Mouse (Mus musculus): ENCODE data around the gene Gna14. TPM values are rescaled to one million over a fixed set of nuclear protein-coding genes. Genes with fewer than 3 reads are reported as not detected.
A peak's percentile ranks its signal among the peaks of the same experiment; 100 is the strongest.

The Gna14 gene
- 0.45 and 0.73 TPM in 2 replicates for polyA plus RNA-seq (2015; fragmentation: Nextera tagmentation; extraction: Ambion mirVana)

- Histone ChIP-seq H3K4me3 (ENCODE audit: low read depth, low read length) (peak within 1 kb of the TSS; percentile 41), H3K27ac (ENCODE audit: low read length) (no peak within 1 kb of the TSS), H3K4me2 (ENCODE audit: low read length) (peak within 1 kb of the TSS; percentile 58), H3K9ac (ENCODE audit: low read depth, low read length) (peak within 1 kb of the TSS; percentile 32), H3K27me3 (ENCODE audit: control insufficient read depth, insufficient read depth, low read depth, low read length) (peaks cover 28% of the 10 kb centered on the region), H3K4me1 (ENCODE audit: control insufficient read depth, insufficient read depth, low read length) (peaks cover 19% of the 10 kb centered on the region), H3K36me3 (ENCODE audit: control insufficient read depth, insufficient read depth, low read length) (no peaks in the 10 kb centered on the region), H3K9me3 (replicated peaks; ENCODE audit: control insufficient read depth, low read length, poor library complexity, severe bottlenecking) (no peaks in the 10 kb centered on the region)
- peak; percentile 61 for ATAC-seq
- WGBS = 2% methylated on average over 27 of the region's 27 CpGs
Observed at GRCm38 (mm10) chr19:16435531-16436231, at the start of gene Gna14. TSS of gene Gna14 (plus strand) at chr19:16435762.

DNA sequence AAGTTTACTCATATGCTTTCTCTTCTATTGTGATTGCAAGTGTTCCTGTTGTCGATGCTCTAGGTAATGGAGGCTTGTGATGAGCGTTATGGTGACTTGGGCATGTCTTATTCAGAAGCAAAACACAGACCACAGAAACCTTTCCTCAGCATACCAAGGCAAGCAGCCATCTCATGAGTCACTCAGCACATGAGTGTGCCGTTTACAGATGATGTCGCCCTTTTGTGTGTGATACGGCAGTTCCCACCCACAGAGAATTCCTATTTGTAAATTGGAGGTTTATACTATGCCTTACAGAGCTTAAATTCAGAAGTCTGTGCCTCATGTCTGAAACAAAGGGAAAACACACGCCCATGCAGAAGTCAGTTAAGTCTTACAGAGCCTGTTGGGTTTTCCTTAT lies 49.0 kb upstream of the Gna14 start:
- 74% methylated on average over 6 of the region's 6 CpGs for WGBS
- Histone ChIP-seq H3K36me3 (ENCODE audit: control insufficient read depth, insufficient read depth, low read length) (no peaks in the 10 kb centered on the region), H3K4me2 (ENCODE audit: low read length) (no peak overlapping the region), H3K27ac (ENCODE audit: low read length) (no peak overlapping the region), H3K9ac (ENCODE audit: low read depth, low read length) (no peak overlapping the region), H3K4me3 (ENCODE audit: low read depth, low read length) (no peak overlapping the region), H3K27me3 (ENCODE audit: control insufficient read depth, insufficient read depth, low read depth, low read length) (no peaks in the 10 kb centered on the region), H3K4me1 (ENCODE audit: control insufficient read depth, insufficient read depth, low read length) (peaks cover 11% of the 10 kb centered on the region), H3K9me3 (replicated peaks; ENCODE audit: control insufficient read depth, low read length, poor library complexity, severe bottlenecking) (no peaks in the 10 kb centered on the region)
- ATAC-seq = no peak

- Histone ChIP-seq H3K27ac (ENCODE audit: low read length) (no peak overlapping the region), H3K27me3 (ENCODE audit: control insufficient read depth, insufficient read depth, low read depth, low read length) (no peaks in the 10 kb centered on the region), H3K4me3 (ENCODE audit: low read depth, low read length) (no peak overlapping the region), H3K4me2 (ENCODE audit: low read length) (no peak overlapping the region), H3K9ac (ENCODE audit: low read depth, low read length) (no peak overlapping the region), H3K9me3 (replicated peaks; ENCODE audit: control insufficient read depth, low read length, poor library complexity, severe bottlenecking) (no peaks in the 10 kb centered on the region), H3K36me3 (ENCODE audit: control insufficient read depth, insufficient read depth, low read length) (no peaks in the 10 kb centered on the region), H3K4me1 (ENCODE audit: control insufficient read depth, insufficient read depth, low read length) (peaks cover 8% of the 10 kb centered on the region)
- 79% methylated on average over 6 of the region's 6 CpGs for WGBS
- ATAC-seq = no peak
Observed at GRCm38 (mm10) chr19:16390192-16390795, 45.3 kb upstream of the Gna14 start.

DNA sequence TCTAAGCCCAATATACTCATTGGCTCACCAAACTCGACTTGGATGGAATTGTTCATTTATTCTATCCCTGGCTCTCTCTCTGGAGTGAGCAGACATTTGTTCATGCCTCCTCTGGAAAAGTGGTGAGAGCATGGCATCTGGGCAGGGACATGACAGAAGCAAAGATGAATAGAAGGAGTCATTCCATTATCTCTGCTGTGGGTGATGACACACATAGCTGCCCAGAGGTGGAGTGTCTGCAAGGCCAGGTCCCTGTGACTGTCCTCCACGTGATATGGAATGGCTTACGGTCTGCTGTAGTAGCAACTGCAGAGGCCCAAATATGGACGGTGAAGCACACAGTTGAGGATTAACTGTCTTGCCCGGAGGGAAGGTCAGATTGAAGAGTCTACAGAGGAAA lies 41.2 kb upstream of the Gna14 start:
- H3K4me3 ChIP-seq (ENCODE audit: low read depth, low read length) = no peak overlapping the region
- no peak overlapping the region for H3K27ac ChIP-seq (ENCODE audit: low read length)
- no peak overlapping the region for H3K4me2 ChIP-seq (ENCODE audit: low read length)
- WGBS = 93% methylated on average over 5 of the region's 5 CpGs
- H3K9ac ChIP-seq (ENCODE audit: low read depth, low read length) = no peak overlapping the region
- H3K4me1 ChIP-seq (ENCODE audit: control insufficient read depth, insufficient read depth, low read length) = no peaks in the 10 kb centered on the region; the same call in 1 of the 2 replicates
- no peaks in the 10 kb centered on the region for H3K27me3 ChIP-seq (ENCODE audit: control insufficient read depth, insufficient read depth, low read depth, low read length)
- no peaks in the 10 kb centered on the region for H3K9me3 ChIP-seq (replicated peaks; ENCODE audit: control insufficient read depth, low read length, poor library complexity, severe bottlenecking)
- no peak for ATAC-seq
- H3K36me3 ChIP-seq (ENCODE audit: control insufficient read depth, insufficient read depth, low read length) = no peaks in the 10 kb centered on the region

- H3K36me3 ChIP-seq (ENCODE audit: control insufficient read depth, insufficient read depth, low read length) = no peaks in the 10 kb centered on the region
- no peak overlapping the region for H3K9ac ChIP-seq (ENCODE audit: low read depth, low read length)
- H3K27me3 ChIP-seq (ENCODE audit: control insufficient read depth, insufficient read depth, low read depth, low read length) = no peaks in the 10 kb centered on the region
- H3K27ac ChIP-seq (ENCODE audit: low read length) = no peak overlapping the region
- WGBS = 89% methylated on average over 6 of the region's 6 CpGs
- H3K4me3 ChIP-seq (ENCODE audit: low read depth, low read length) = no peak overlapping the region
- H3K4me1 ChIP-seq (ENCODE audit: control insufficient read depth, insufficient read depth, low read length) = no peaks in the 10 kb centered on the region
- no peak overlapping the region for H3K4me2 ChIP-seq (ENCODE audit: low read length)
- ATAC-seq = no peak
- no peaks in the 10 kb centered on the region for H3K9me3 ChIP-seq (replicated peaks; ENCODE audit: control insufficient read depth, low read length, poor library complexity, severe bottlenecking)
Observed at GRCm38 (mm10) chr19:16403101-16403500, 32.5 kb upstream of the Gna14 start.

DNA sequence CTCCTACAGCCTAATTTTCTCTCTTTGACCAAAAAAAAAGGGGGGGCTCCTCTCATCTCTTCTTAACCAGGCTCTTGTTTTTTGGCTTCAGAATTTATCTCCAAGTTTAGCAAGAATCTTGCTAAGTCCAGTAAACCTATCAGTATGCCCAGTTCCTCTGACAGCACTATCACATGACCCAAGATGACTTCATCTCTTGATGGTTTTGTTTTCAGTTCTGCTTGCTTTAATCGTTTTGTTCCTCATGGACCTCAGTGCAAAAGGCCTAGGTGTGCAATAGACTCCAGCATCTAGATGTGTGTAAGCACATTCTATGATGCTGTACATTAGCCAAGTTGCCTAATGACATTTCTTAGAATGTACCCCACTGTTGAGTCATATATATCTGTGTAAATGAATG lies 27.8 kb upstream of the Gna14 start:
- WGBS = 89% methylated on average over 1 of the region's 1 CpGs
- H3K9ac ChIP-seq (ENCODE audit: low read depth, low read length) = no peak overlapping the region
- H3K27ac ChIP-seq (ENCODE audit: low read length) = no peak overlapping the region
- no peak overlapping the region for H3K4me2 ChIP-seq (ENCODE audit: low read length)
- no peak overlapping the region for H3K4me3 ChIP-seq (ENCODE audit: low read depth, low read length)
- no peaks in the 10 kb centered on the region for H3K9me3 ChIP-seq (replicated peaks; ENCODE audit: control insufficient read depth, low read length, poor library complexity, severe bottlenecking)
- ATAC-seq = no peak
- H3K36me3 ChIP-seq (ENCODE audit: control insufficient read depth, insufficient read depth, low read length) = no peaks in the 10 kb centered on the region
- no peaks in the 10 kb centered on the region for H3K27me3 ChIP-seq (ENCODE audit: control insufficient read depth, insufficient read depth, low read depth, low read length)
- no peaks in the 10 kb centered on the region for H3K4me1 ChIP-seq (ENCODE audit: control insufficient read depth, insufficient read depth, low read length)

DNA sequence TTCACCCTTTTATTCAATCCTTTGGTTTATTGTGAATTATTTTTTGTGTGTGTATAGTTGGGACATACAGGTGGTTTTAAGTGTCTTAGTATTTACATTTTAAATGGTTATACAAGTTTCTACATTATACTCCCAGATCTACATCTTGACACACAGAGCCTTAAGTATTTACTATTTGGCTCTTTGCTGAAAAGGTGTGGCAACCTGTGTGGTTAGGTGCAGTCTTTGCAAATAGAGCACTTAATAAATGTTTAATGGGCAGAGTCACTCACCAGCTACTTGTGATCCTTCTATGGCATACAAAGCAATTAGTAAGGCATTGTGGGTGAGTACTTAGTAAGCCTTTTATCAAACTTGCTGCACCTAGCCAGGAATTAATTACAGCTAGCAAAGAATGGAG lies 24.3 kb upstream of the Gna14 start:
- Histone ChIP-seq H3K36me3 (ENCODE audit: control insufficient read depth, insufficient read depth, low read length) (no peaks in the 10 kb centered on the region), H3K4me3 (ENCODE audit: low read depth, low read length) (no peak overlapping the region), H3K9ac (ENCODE audit: low read depth, low read length) (no peak overlapping the region), H3K9me3 (replicated peaks; ENCODE audit: control insufficient read depth, low read length, poor library complexity, severe bottlenecking) (no peaks in the 10 kb centered on the region), H3K27ac (ENCODE audit: low read length) (no peak overlapping the region), H3K27me3 (ENCODE audit: control insufficient read depth, insufficient read depth, low read depth, low read length) (no peaks in the 10 kb centered on the region), H3K4me1 (ENCODE audit: control insufficient read depth, insufficient read depth, low read length) (no peaks in the 10 kb centered on the region), H3K4me2 (ENCODE audit: low read length) (no peak overlapping the region)
- no peak for ATAC-seq

- H3K36me3 ChIP-seq (ENCODE audit: control insufficient read depth, insufficient read depth, low read length) = no peaks in the 10 kb centered on the region
- H3K9ac ChIP-seq (ENCODE audit: low read depth, low read length) = no peak overlapping the region
- no peaks in the 10 kb centered on the region for H3K9me3 ChIP-seq (replicated peaks; ENCODE audit: control insufficient read depth, low read length, poor library complexity, severe bottlenecking)
- H3K27ac ChIP-seq (ENCODE audit: low read length) = no peak overlapping the region
- WGBS = 93% methylated on average over 5 of the region's 5 CpGs
- no peak for ATAC-seq
- no peak overlapping the region for H3K4me3 ChIP-seq (ENCODE audit: low read depth, low read length)
- no peak overlapping the region for H3K4me2 ChIP-seq (ENCODE audit: low read length)
- no peaks in the 10 kb centered on the region for H3K27me3 ChIP-seq (ENCODE audit: control insufficient read depth, insufficient read depth, low read depth, low read length)
- H3K4me1 ChIP-seq (ENCODE audit: control insufficient read depth, insufficient read depth, low read length) = no peaks in the 10 kb centered on the region
Observed at GRCm38 (mm10) chr19:16418086-16418663, 17.4 kb upstream of the Gna14 start.

GRCm38 (mm10) chr19:16425596-16425995 lies 10.0 kb upstream of the Gna14 start:
- no peaks in the 10 kb centered on the region for H3K4me1 ChIP-seq (ENCODE audit: control insufficient read depth, insufficient read depth, low read length)
- 77% methylated on average over 2 of the region's 2 CpGs for WGBS
- no peaks in the 10 kb centered on the region; the same call in 1 of the 2 replicates for H3K9me3 ChIP-seq (replicated peaks; ENCODE audit: control insufficient read depth, low read length, poor library complexity, severe bottlenecking)
- ATAC-seq = no peak
- no peaks in the 10 kb centered on the region for H3K36me3 ChIP-seq (ENCODE audit: control insufficient read depth, insufficient read depth, low read length)
- no peak overlapping the region for H3K4me3 ChIP-seq (ENCODE audit: low read depth, low read length)
- no peak overlapping the region for H3K4me2 ChIP-seq (ENCODE audit: low read length)
- H3K9ac ChIP-seq (ENCODE audit: low read depth, low read length) = no peak overlapping the region
- no peaks in the 10 kb centered on the region for H3K27me3 ChIP-seq (ENCODE audit: control insufficient read depth, insufficient read depth, low read depth, low read length)
- H3K27ac ChIP-seq (ENCODE audit: low read length) = no peak overlapping the region

Measured in midbrain, embryonic 16.5 days (tissue).